Mouse (Mus musculus): ENCODE data around the gene Tns2.
"Not testable (repeated sequence)": the region's sequence is repeated elsewhere in the genome, so short reads cannot be mapped to it uniquely, and the experiment has no call there.

Gene Tns2

DNA sequence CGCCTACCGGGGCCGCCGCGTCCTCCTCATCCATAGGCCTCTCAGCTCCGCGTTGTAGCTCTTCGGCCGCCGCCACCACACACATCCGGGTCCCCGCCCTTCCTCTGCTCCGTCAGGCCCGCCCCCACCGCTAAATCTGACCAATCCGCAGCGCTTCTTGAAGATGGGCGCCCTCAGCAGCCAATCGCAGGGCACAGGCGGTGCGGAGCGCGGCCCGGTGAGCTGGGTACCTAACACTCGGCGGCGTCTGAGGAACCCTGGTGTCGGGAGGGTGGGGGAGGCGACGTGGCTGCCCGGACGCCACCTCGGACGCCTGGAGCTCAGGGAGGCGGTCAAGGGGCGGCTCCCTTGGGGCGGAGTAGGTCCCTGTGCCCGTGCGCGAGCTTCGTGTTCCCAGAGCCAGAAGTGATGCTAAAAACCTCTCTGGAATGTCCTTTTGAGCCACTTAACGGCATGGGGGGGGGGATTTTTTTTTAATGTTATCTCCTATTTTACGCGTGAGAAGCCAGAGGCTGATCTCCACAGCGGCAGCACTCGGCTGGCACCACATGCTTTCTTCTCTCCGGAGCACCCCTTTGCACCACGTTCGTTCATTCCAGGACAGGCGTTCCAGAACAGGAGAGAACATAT is 36.0 kb downstream of the Tns2 start, which contains the start of gene Spryd3:
Spryd3 (minus strand) TSS at position 106 of the 630 bp plus-strand sequence.
- DNase-seq (ENCODE audit: low spot score in 2 of 2) = peak; percentile 98

GRCm38 (mm10) chr15:102141120-102141519 is 40.9 kb downstream of the Tns2 start:
- no peak for DNase-seq (ENCODE audit: low spot score in 2 of 2)

DNA sequence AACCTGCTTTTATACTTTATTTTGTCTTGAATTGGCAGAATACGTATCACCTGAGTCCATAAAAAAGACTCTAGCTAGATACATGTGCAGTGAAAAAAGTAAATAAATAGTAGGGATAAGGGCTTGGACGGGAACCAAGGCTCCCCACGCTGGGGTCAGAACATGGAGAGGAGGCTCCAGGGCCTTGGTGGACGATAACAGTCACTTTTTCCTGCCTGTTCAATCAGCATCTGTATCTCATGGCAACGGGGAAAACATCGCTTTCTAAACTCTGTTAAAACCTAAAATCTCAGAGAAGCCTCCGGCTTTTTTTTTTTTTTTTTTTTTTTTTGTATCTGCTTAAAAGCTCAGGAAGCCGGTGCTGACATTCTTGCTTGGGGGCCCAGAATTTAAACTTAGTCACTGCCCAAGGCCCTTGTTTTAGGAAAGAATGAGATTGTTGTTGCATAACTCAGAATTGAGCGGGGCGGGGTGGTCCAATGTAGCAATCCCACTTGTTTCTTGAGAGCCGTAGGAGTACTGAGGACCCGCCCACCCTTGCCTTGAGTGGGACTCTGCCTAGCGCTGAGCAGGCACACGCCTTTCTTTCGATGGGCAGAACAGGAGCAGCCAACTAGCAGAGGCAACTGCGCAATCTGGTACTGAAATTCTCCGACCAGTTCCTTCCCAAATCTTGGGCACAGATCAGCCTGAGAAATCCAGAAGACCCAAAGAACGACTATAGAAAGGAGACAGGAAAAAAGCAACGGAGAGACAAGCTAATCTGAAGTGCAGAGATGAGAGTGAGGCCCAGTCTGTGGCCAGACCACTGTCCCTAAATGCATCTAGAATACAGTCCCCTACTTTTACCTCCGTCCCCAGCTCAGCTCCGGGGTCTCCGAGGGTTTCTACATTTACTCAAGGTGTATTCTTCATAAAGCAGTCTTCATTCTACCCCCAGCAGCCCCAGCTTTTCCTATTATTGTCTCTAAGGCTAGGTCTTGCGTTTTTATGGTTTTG is 43.0 kb downstream of the Tns2 start:
- no peak for DNase-seq (ENCODE audit: low spot score in 2 of 2)

- DNase-seq (ENCODE audit: low spot score in 2 of 2) = no peak
These were observed 44.1 kb downstream of the Tns2 start, which contains the start of gene Igfbp6 for GRCm38 (mm10) chr15:102144274-102144711. TSS of gene Igfbp6 (plus strand) at chr15:102144362.

- DNase-seq (ENCODE audit: low spot score in 2 of 2) = no peak
These were observed 44.5 kb downstream of the Tns2 start for GRCm38 (mm10) chr15:102144726-102145125.

GRCm38 (mm10) chr15:102145330-102145729 is 45.1 kb downstream of the Tns2 start:
- no peak for DNase-seq (ENCODE audit: low spot score in 2 of 2)

DNA sequence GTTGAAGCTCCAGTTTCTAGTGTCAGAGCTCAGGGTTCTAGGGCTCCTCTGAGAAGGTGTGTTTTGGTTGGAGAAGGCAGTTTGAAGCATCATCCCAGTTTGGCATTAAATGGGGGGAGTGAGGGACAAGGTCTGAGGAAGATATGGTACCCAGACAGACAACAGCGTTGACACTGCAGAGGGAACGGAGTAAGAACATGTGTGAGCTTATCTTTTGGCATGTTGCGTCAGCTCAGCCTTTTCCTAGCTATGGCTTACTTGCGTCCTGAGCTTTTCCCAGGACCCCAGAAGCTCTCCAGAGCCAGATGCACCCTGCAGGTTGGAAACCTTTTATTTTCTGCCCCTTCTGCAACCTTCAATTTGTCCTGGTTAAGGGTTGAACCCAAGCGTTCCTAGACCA is 45.9 kb downstream of the Tns2 start:
- no peak for DNase-seq (ENCODE audit: low spot score in 2 of 2)

- peak in 1 of 2 experiments; percentile 45 for DNase-seq (ENCODE audit: low spot score in 2 of 2)
These were observed 46.7 kb downstream of the Tns2 start for GRCm38 (mm10) chr15:102146882-102147281.

- peak; percentile 59 to 69 for DNase-seq (ENCODE audit: low spot score in 2 of 2)
These were observed 47.6 kb downstream of the Tns2 start for GRCm38 (mm10) chr15:102147674-102148402.

DNA sequence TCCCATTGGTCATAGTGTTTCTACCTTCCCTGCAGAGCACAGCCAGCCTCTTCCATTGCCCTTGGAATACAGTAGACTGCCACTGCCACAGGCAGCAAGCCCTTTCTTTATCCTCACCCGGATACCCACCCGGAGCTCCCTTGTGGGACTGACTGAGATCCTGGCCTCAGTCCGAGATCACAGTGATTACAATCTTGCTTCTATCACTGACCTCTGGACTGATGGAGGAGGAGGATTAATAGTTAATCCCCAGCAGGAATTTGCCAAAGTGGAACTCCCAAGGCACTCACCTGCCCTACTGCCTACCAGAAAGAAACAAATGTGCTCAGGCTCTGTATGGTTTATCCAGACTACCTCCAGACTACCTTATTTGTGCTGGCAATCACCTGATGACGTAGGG is 49.3 kb downstream of the Tns2 start:
- no peak for DNase-seq (ENCODE audit: low spot score in 2 of 2)

DNA sequence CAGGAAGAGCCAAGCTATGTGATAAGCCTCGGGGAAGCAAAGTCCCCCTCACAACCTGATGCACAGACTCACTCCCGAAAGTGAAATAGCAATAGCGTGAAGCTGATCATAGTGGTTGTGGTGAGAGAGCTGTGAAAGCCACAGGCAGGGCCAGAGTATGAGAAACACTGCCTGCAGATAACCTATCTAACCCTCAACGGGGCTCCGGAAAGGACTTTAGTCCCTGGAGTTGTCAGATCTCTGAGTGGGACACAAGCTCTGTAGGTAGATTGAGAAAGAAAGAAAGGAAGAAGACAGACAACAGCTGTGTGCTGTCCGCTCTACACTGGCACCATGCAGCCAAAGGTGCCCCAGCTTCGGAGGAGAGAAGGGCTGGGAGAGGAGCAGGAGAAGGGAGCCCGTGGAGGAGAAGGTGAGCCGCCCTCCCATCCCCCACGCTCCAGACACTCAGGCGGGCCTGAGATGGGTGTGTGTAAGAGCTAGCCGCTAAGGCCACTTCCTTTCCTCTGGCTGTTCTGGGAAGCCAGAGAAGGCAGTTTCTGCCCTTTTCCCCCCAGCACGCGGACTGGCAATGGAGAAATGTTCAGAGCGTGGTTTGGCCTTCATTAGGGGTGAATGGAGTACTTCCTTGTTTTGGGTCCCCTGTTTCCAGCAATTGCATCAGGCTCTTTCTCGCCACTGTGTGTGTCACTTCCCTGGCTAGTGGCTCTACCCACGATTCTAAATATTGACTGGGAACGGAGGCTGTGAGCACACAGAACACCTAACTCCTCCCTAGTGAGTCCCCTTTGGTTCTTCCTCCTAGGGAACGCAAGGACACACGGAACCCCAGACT is 50.3 kb downstream of the Tns2 start, which contains the start of gene Soat2:
Soat2 (plus strand) TSS at position 226 of the 835 bp plus-strand sequence.
- peak; percentile 73 to 89 for DNase-seq (ENCODE audit: low spot score in 2 of 2)

- DNase-seq (ENCODE audit: low spot score in 2 of 2) = peak in 1 of 2 experiments; percentile 36
These were observed 52.4 kb downstream of the Tns2 start for GRCm38 (mm10) chr15:102152646-102153045.

- not testable (repeated sequence) for DNase-seq (ENCODE audit: low spot score in 2 of 2)
These were observed 54.8 kb downstream of the Tns2 start for GRCm38 (mm10) chr15:102155006-102155405.

DNA sequence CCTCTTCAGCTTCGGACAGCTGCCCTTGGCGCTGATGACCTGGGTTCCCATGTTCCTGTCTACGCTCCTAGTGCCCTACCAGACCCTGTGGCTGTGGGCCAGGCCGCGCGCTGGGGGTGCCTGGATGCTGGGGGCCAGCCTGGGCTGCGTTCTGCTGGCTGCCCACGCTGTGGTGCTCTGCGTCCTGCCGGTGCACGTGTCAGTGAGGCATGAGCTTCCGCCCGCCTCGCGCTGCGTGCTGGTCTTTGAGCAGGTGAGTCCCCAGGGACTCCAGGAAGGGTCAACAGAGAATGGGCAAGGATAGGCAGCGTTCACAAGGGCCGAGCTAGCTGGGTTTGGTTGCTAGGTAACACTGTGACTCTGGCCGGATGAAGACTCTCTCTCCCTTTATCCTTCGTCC is 56.6 kb downstream of the Tns2 start:
- DNase-seq (ENCODE audit: low spot score in 2 of 2) = no peak

GRCm38 (mm10) chr15:102160415-102161060 is 60.3 kb downstream of the Tns2 start:
- peak; percentile 25 to 53 for DNase-seq (ENCODE audit: low spot score in 2 of 2)

DNA sequence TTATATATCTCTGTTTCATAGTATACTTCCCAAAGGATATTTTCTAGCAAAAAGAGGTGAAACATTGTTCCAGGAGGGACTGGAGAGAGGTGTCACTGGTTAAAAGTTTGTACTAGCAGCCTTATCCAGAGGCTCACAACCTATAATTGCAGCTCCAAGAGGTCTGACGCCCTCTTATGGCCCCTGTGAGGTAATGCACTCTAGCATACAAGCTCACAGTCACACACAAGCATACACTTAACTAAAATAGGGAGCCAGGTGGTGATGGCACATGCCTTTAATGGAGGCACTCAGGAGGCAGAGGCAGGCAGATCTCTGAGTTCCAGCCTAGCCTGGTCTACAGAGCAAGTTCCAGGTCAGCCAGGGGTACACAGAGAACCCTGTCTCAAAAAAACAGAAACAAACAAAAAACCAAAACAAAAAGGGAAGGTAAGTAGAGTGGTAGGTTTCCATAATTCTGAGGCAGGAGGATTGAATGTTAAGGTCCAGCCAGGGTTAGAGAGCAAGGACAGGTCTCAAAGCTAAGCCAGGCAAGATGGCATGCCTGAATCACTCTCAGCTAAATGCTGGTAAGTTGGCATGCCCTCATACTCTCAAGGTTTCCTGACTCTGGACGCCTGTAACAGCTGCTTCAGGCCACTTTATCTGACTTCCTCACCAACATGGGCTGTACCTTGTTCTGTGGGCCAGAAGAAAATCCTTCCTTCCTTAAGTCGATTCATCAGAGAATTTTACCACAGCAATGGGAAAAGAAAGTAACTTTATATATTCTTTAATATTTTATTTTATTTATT is 63.9 kb downstream of the Tns2 start:
- no peak for DNase-seq (ENCODE audit: low spot score in 2 of 2)

GRCm38 (mm10) chr15:102165468-102166100 is 65.4 kb downstream of the Tns2 start:
- no peak for DNase-seq (ENCODE audit: low spot score in 2 of 2)
